Mouse (Mus musculus) CD4-positive naive resting alpha-beta T cell, adult 76 days (primary cell): ENCODE measurements around the gene Gm17542. TPM values are rescaled to one million over a fixed set of nuclear protein-coding genes. Genes with fewer than 3 reads are reported as not detected.

ENCODE experiments used
- total RNA-seq: library from RNA; stranded (reverse); gene quantifications from one replicate; pipeline ENCODE4 v1.2.4, GENCODE M21; 2023

Gm17542 gene
- not detected for total RNA-seq

GRCm38 (mm10) chr10:58718110-58718509 is at the start of gene Gm17542:
TSS of gene Gm17542 (minus strand) at chr10:58718210.

GRCm38 (mm10) chr10:58675533-58675932 is 42.5 kb downstream of the Gm17542 start, which contains the start of gene Edar:
TSS of gene Edar (minus strand) at chr10:58675654.

Other genes with a start within 250 kb of the Gm17542 start
- gene Ccdc138, start 220.3 kb downstream of the Gm17542 start, total RNA-seq = 1.7 TPM
- gene Edar, start 42.6 kb downstream of the Gm17542 start, total RNA-seq = not detected
- not detected for gene Sh3rf3, start 95.1 kb upstream of the Gm17542 start, total RNA-seq